Mouse (Mus musculus): ENCODE measurements around the gene Tfdp1.

Gene Tfdp1

GRCm38 (mm10) chr8:13427351-13427750, 88.8 kb downstream of the Tfdp1 start:
- DNase-seq: no peak

Data from thymus, postnatal 4 days (tissue).